Mouse (Mus musculus): Measurements from ENCODE around the gene Gdf15.

Gene Gdf15

DNA sequence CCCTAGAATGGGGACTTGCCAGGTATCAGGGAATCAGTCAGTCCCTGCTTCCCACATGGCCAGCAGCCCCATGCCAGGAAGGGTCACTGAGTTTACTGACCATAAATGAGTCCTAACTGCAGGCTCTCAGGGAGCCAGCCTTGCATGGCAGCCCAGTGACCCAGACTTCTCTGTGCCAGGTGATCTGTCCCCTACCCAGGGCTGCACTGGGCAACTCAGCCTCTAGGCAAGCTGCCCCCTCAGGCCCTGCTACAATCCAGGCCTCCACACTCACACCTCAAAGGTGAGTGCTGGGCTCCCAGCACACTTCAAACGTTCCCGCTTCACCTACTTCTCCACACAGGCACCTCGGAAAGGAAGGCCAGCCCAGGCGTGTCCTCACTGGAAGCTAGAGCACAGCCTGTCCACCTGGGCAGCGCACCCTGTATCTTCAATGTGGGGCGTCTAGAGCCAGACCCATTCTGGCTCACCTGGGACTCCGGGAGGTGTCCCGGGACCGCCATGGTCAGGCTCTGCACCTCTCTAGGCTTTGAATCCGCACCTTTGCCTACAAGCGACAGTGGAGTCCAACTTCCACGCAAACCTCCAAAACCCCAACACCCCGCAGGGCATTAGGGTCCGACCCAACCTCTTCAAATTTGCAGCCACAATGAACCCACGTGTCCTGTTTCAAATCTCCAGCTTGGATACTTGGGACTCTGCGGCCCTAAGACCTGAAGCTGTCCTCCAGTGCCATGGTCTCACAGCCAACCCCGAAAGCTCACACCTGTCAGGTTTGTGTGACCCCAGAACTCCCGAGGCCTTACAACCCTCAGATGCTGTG lies 25.3 kb downstream of the Gdf15 start:
- DNase-seq (ENCODE audit: low spot score in 2 of 2) = peak in 1 of 2 experiments; percentile 9

DNA sequence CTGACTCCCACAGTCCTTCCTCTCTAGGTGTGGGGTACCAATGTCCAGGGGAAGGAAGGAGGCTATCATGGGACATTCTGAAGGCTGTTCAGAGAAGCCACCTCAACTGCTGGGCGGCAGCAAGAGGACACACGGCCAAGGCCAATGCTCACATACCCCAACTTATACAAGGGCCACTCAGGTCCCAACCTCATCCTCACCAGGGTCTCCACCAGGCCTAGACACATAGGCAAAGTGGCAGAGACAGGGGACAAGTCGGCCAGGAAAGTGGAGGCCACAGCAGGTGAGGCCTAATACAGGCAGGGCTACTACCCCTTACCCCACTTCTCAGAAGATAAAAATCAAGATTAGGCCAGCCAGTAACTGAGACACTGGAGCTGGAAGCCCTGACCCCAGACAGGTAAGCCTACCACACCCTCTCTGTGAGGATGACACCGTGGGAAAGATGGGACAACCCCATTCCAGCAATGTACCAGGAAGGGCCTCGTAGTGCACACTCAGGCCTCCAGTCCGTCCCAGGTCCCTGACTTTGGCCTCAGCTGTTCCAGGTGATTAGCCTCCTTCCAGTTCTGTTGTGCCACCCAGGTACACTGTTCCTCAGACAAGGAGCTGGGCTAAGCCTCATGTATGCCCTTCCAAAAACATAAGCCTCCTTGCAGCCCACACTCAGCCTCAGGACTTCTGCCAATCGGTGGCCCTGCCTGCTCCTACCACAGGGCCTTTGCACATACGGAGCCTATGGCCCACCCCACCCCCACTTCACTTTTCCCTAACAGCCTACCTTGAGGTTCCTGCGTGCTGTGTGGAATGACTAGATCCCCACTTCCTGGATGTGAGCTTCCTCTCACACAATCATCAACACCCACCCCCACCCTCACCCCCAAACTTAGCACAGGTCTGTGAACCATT lies 26.1 kb downstream of the Gdf15 start:
- DNase-seq (ENCODE audit: low spot score in 2 of 2) = no peak

DNA sequence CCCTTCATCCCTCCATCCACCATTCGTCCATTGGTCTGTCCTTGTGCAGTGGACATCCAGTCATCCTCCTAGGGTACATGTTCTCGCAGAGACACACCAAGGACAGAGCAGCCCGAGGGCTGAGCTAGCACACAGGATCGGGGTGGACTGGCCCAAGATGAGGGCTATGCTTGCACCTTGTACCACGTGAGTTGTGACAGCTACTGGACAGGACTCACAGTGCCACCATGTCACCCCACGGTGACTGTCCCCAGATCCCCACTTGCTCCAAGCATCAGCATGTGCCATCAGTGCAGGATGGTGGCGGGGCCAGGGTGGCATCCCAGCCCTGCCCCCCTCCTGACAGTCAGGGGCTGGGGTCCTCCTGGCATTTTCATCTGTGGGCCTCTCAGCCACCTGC lies 27.7 kb downstream of the Gdf15 start:
- no peak for DNase-seq (ENCODE audit: low spot score in 2 of 2)

DNA sequence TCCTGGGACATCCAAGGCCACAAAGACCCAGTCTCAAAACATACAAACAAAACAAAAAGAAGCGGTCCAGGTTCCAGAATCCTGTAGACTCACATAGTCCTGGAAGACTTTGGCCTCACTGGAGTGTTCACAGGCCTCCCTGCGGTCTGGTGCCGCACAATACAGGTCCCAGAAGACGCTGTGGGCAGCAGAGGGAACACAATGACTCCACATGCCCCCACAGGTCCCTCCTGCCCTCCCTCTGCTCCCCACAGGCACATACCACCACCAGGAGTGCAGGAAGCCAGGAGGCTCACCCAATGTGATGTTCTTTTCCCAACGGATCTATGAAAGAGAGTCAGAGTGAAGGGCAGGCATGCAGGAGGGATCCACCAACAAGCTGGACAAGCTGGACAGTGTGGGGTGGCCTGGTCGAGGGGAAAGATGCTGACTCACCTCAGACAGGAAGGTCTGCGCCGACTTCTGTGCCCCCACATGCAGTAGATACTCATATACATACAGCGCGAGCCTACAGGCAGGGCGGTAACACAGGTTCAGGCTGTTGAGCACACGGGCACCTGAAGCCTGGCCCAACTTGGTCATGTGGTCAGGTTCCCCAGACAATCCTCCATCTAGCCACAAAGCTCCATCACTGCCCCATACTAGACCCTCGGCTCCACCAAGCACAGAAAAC lies 30.0 kb downstream of the Gdf15 start:
- DNase-seq (ENCODE audit: low spot score in 2 of 2) = no peak

GRCm38 (mm10) chr8:70601271-70601649 lies 31.0 kb downstream of the Gdf15 start:
- DNase-seq (ENCODE audit: low spot score in 2 of 2) = peak; percentile 57 to 59

DNA sequence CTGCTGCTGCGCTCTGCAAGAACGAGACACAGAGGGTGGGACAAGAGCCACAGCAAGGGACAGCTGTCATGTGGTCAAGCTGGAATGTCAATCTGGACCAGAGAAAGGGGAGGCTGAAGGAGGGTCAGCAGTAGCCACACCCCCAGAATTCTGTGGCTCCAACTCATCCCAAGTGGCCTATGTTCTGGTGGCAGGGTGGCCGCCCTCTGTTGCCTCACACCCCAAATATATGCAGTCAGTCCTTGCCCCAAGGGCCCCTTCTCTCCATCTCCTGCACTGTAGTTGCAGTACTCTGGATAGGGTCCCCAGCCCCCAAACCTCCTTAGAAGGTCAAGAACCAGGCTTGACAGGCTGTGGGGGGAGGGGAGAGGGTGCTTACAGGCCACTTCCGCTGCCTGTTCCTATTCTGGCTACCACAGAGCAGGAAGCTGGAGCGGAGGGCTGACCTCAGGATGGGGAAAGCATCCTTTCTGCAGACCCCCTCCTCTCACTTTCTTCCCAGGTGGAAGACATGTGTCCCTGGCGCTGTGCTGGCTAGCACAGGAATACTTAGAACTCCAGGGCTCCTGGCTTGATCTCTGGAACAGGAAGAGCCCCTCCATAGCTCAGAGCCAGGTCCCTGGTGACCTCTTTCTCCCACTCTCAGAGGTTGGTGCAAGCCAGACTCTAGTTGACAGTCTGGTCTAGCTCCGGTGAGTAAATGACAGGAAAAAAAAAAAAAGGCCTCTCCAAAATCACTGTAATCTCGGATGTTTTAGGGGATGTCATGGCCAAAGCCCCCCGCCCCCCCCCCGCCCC lies 31.6 kb downstream of the Gdf15 start:
- DNase-seq (ENCODE audit: low spot score in 2 of 2) = no peak

GRCm38 (mm10) chr8:70599507-70600290 lies 32.6 kb downstream of the Gdf15 start:
- DNase-seq (ENCODE audit: low spot score in 2 of 2) = no peak

DNA sequence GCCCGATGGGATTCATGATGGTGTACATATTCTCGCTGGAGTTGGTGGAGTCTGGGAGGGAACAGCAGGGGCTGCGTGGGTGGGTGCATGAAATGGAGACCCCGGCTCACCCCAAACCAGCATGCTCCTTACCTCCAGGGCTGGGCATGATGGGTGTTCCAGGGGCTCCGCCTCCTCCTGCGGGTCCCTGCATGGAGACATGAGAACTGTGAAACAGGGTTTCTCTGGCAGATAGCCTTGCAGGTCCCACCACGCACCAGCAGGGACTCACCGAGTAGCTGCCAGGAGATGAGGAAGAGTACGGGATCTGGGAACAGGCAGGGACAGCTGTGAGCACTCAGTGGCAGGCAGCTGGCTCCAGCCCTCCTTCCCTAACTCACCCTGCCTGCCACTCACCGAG lies 33.5 kb downstream of the Gdf15 start:
- no peak for DNase-seq (ENCODE audit: low spot score in 2 of 2)

GRCm38 (mm10) chr8:70598283-70598682 lies 34.0 kb downstream of the Gdf15 start:
- DNase-seq (ENCODE audit: low spot score in 2 of 2) = no peak

DNA sequence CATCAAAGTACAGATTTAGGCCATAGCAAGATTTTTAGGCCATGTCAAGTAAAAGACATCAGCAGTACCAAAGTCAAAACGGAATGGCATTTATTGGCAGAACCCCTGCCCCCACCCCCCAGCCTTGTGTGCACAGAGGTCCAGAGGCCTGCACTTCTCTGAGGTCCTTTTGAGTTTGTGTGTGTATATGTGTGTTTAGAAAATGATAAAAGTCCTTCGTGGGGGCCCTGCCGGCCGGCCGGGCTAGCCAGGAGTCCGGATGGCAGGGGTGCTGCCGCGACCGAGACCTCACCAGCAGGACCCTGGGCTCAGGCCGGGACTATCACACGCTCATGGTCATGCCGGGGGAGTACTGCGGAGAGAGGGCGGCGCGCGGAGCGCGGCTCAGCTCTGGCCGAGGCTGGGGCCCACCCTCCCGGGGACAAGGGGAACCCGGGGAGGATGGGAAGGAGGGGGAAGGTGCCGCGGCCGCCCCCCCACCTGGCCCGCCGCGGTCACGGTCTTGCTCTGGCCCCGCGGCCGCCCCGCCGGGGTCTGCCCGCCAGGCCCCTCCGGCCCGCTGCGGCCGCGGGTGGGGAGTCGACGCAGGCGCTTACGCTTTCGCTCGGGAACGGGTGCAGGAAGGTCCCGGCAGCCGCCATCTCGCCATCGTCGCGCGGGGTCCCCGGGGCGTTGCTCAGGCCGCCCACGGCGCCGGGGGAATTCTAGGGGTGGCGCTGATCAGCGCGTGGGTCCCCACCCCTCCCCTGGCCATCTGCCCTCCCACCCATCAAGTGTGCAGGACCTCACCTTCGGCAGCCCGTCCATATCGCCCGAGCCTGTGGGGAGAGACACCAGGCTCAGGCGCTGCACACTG lies 34.6 kb downstream of the Gdf15 start:
- DNase-seq (ENCODE audit: low spot score in 2 of 2) = no peak

DNA sequence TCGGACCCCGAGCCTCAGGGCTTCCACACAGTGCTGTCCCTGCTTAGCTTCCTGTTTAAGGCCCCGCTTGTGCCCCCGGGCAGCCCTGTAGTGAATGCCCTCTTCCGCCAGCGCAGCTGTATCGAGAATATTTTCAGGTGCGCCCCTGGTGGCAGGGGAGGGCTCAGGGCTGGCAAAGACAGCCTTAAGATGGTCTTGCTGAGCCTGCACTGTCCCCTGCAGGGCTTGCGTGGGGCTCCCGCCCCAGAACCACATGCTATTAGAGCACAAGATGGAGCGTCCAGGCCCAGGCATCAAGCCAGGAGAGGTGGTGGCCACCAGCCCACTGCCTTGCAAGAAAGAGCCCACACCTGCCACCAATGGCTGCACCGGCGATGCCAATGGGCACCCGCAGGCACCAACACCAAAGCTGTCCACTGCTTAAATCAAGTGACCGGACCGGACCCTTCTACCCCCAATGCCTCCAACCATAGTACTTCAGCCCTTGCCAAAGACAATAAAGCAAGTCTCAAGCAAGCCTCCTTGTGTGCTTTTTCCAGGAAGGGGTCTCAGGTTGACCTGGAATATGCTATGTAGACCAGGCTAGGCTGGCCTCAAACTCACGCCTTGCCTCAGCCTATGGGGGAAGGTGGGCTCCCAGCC lies 35.4 kb downstream of the Gdf15 start:
- peak in 1 of 2 experiments; percentile 56 for DNase-seq (ENCODE audit: low spot score in 2 of 2)

DNA sequence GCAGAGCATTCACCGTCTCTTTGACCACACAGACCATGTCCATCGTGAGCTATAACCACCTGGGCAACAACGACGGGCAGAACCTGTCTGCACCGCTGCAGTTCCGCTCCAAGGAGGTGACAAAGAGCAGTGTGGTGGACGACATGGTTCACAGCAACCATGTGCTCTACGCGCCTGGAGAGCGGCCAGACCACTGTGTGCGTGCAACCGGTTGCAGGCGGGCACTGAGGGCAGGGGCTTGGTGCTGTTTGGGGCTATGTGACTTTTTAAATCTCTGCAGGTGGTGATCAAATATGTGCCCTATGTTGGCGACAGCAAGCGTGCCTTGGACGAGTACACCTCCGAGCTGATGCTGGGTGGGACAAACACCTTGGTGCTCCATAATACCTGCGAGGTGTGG lies 36.0 kb downstream of the Gdf15 start:
- DNase-seq (ENCODE audit: low spot score in 2 of 2) = no peak

- no peak for DNase-seq (ENCODE audit: low spot score in 2 of 2)
Observed at GRCm38 (mm10) chr8:70595811-70596210, 36.4 kb downstream of the Gdf15 start.

- DNase-seq (ENCODE audit: low spot score in 2 of 2) = peak in 1 of 2 experiments; percentile 30
Observed at GRCm38 (mm10) chr8:70594621-70595564, 37.4 kb downstream of the Gdf15 start.

DNA sequence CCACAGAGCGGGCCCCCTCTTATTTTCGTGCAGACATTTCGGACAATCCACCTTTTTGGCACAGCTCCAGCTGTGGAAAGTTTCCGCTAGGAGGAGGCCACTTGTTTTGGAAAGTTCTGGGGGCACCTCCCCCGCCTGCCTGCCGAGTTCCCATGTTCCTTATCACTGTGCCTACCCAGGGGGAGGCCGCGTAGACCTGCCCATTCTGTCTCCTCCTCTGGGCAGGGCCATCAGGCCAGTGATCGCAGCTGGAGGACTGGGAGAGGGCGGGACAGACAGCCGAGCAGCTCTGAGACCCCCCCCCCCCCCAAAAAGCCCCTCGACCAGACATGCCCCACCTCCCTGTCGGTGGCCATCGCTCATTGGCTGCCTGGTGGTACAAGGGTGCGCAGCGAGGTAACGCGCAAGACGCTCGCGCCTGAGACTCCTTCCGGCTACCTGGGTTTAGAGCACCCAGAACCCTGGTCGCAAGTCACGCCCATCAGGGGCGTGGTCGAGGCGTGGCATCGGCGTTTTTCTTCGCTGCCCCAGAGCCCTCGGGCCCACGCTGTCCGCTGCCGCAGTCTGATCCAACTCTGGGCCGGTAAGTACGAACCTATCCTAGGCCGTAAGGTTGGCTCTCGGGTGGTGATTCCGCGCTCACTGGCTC lies 38.2 kb downstream of the Gdf15 start, which contains the start of gene Isyna1:
TSS of gene Isyna1 (plus strand) at position 413 of the 649 bp plus-strand sequence.
- peak; percentile 82 to 87 for DNase-seq (ENCODE audit: low spot score in 2 of 2)

- DNase-seq (ENCODE audit: low spot score in 2 of 2) = no peak
Observed at GRCm38 (mm10) chr8:70593173-70593572, 39.1 kb downstream of the Gdf15 start.

DNA sequence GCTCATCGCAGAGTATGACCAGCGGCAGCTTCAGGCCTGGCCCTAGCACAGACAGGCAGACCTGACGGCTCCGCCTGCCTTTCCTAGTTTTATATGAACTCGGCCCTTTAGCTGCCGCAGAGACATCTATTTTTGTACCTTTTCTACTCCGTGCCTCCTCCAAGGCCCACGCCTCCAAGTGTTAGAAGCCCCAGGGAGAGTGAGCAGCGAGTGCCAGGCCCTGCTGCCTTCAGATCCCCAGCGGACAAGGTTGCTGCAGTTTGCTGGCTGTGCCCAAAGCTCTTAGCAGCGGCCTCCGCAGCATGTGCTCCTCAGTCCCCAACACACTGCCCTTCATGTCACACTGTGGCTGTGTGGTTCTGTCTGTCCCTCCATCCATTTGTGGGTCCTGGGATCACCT lies 40.7 kb downstream of the Gdf15 start:
- DNase-seq (ENCODE audit: low spot score in 2 of 2) = no peak

Measured in thymus, postnatal 10 days (tissue).